Mouse (Mus musculus) intestine, postnatal 0 days (tissue): Measurements from ENCODE around the gene Ctrb1. TPM values are rescaled to one million over a fixed set of nuclear protein-coding genes. Genes with fewer than 3 reads are reported as not detected.

Experiments used
- ATAC-seq: fragments of 200-750 bp; cut with Nextera tagmentation; 2 replicates; pipeline ENCODE4 v1.8.0; 2017; ENCODE audit warnings: mild to moderate bottlenecking, moderate TSS enrichment, moderate library complexity
- H3K27ac ChIP-seq: fragments of 300-500 bp; sonication (generic); 2 replicates; pipeline ENCODE4 v1.5.1; 2014; ENCODE audit warnings: mild to moderate bottlenecking, low read depth, low read length, moderate library complexity
- H3K27me3 ChIP-seq: fragments of 300-500 bp; sonication (generic); replicated peaks from 2 replicates; pipeline ENCODE4 v1.6.1; 2014; ENCODE audit warnings: low read length, mixed read lengths; ENCODE audit not compliant: control insufficient read depth, insufficient read depth
- H3K36me3 ChIP-seq: fragments of 300-500 bp; sonication (generic); 2 replicates; pipeline ENCODE4 v1.6.1; 2014; ENCODE audit warnings: mild to moderate bottlenecking, moderate library complexity; ENCODE audit not compliant: control insufficient read depth, insufficient read depth
- H3K4me1 ChIP-seq: fragments of 300-500 bp; sonication (generic); replicated peaks from 2 replicates; pipeline ENCODE4 v1.6.1; 2014; ENCODE audit warnings: antibody characterized with exemption, low read length, mixed read lengths; ENCODE audit not compliant: control insufficient read depth, insufficient read depth
- H3K4me2 ChIP-seq: fragments of 300-500 bp; sonication (generic); replicated peaks from 2 replicates; pipeline ENCODE4 v1.6.1; 2014; ENCODE audit warnings: low read depth, mild to moderate bottlenecking, moderate library complexity
- H3K4me3 ChIP-seq: fragments of 300-500 bp; sonication (generic); 2 replicates; pipeline ENCODE4 v1.5.1; 2014; ENCODE audit warnings: low read depth, low read length
- H3K9ac ChIP-seq: fragments of 300-500 bp; sonication (generic); 2 replicates; pipeline ENCODE4 v1.6.1; 2014; ENCODE audit warnings: mild to moderate bottlenecking, low read depth, low read length
- H3K9me3 ChIP-seq: fragments of 300-500 bp; sonication (generic); 2 replicates; pipeline ENCODE4 v1.6.1; 2016; ENCODE audit warnings: mixed run types; ENCODE audit not compliant: control insufficient read depth
- CTCF ChIP-seq: sonication (generic); IDR thresholded peaks from 2 replicates; pipeline ENCODE4 v1.5.1; 2016; ENCODE audit warnings: low read depth, mild to moderate bottlenecking, control low read depth, antibody characterized with exemption, moderate library complexity
- WGBS: fragments of 180-500 bp; shearing (Covaris S2); extraction: QIAGEN DNeasy Blood & Tissue Kit; methylation state at CpG from one replicate; pipeline ENCODE4 v1.1.7; 2014; 5-methylcytosine and 5-hydroxymethylcytosine counted together
- polyA plus RNA-seq: library from polyadenylated mRNA; unstranded; fragments of >200 nt; fragmentation: Nextera tagmentation; extraction: Ambion mirVana; gene quantifications from 2 replicates; pipeline ENCODE4 v1.2.1, GENCODE M21; 2015

Gene Ctrb1
- polyA plus RNA-seq, 1 experiment from 2014 or later: 75.8 TPM

DNA sequence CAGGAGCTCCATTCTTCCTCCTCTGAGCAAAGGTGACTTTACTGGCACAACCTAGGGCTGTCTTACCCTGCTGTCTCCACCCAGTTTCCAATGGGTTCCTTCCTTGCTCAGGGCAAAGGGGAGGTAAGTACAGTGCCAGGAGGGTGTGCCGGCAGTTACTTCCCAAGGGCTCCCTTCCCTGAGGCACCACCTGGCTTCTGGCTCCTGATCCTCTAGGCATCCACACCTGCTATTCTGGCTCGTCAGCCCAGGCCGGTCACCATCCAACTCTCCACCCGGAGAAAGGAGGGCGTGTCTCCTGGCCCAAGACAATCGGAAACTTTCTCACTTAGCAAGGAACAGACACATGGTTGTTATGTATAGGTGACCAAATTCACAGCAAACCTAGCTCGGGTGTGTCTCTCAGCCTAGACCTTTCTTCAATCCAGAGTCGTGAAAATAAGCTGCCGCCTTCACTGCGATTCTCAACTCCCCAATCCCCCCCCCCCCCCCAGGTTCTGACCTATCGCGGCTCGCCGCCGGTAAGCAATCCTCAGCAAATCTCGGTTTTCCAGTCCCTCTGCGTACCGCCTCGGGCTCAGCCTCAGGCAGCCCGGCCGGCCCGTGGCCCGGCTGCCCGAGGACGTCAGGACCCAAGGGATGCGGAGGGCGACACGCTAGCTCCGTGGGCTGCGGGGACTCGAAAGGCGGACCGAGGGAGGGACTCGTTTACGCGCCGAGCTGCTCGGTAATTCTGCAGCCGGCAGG is 40.6 kb upstream of the Ctrb1 start:
- peak overlapping the region; percentile 73 for H3K4me3 ChIP-seq
- under 1% methylated on average over 39 of the region's 39 CpGs for WGBS
- H3K4me2 ChIP-seq: peak overlapping the region; percentile 87
- H3K27me3 ChIP-seq: no peaks in the 10 kb centered on the region
- peak; percentile 77 for ATAC-seq
- H3K36me3 ChIP-seq: no peaks in the 10 kb centered on the region
- TF ChIP-seq CTCF: no peak
- H3K27ac ChIP-seq: peak overlapping the region; percentile 96
- peaks cover 59% of the 10 kb centered on the region for H3K4me1 ChIP-seq
- H3K9me3 ChIP-seq: no peaks in the 10 kb centered on the region
- H3K9ac ChIP-seq: peak overlapping the region; percentile 88

GRCm38 (mm10) chr8:111729233-111730170 is 38.7 kb upstream of the Ctrb1 start:
- peak overlapping the region; percentile 87 for H3K4me2 ChIP-seq
- H3K36me3 ChIP-seq: no peaks in the 10 kb centered on the region; the same call in 1 of the 2 replicates
- peak overlapping the region; percentile 2; the same call in 1 of the 2 replicates for H3K9ac ChIP-seq
- WGBS: 35% methylated on average over 7 of the region's 7 CpGs
- peaks cover 47% of the 10 kb centered on the region for H3K4me1 ChIP-seq
- 0 out of 2 replicates have a peak overlapping the region, but pooled peaks have one; percentile 73 for H3K4me3 ChIP-seq
- H3K27me3 ChIP-seq: no peaks in the 10 kb centered on the region
- TF ChIP-seq CTCF: no peak
- H3K9me3 ChIP-seq: no peaks in the 10 kb centered on the region
- no peak for ATAC-seq
- peak overlapping the region; percentile 50 for H3K27ac ChIP-seq

GRCm38 (mm10) chr8:111728481-111728880 is 37.7 kb upstream of the Ctrb1 start:
- no peak for TF ChIP-seq CTCF
- 0 out of 2 replicates have a peak overlapping the region, but pooled peaks have one; percentile 87 for H3K4me2 ChIP-seq
- no peak overlapping the region for H3K4me3 ChIP-seq
- WGBS: 85% methylated on average over 5 of the region's 5 CpGs
- H3K36me3 ChIP-seq: no peaks in the 10 kb centered on the region; the same call in 1 of the 2 replicates
- peaks cover 37% of the 10 kb centered on the region for H3K4me1 ChIP-seq
- ATAC-seq: no peak
- H3K27ac ChIP-seq: no peak overlapping the region
- no peak overlapping the region for H3K9ac ChIP-seq
- no peaks in the 10 kb centered on the region for H3K9me3 ChIP-seq
- H3K27me3 ChIP-seq: no peaks in the 10 kb centered on the region

DNA sequence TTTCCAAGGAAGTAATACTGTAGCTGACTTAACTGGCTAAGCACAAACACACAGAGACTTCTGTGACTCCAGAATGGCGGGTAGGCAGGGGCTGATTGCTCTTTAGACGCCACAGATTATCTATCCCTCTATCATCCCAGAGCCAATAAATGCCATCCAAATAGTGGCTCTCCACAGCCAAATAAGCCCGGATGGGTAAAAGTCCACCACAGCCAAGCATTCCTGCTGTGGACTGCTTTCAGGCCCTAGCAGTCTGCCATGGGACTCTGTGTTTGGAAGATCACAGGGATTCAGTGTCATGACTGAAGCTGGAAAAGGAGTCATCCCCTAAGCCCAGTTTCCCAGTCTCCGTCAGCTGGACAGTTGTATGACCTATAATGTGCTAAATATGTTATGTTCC is 36.7 kb upstream of the Ctrb1 start:
- no peak for TF ChIP-seq CTCF
- no peaks in the 10 kb centered on the region; the same call in 1 of the 2 replicates for H3K36me3 ChIP-seq
- 53% methylated on average over 4 of the region's 4 CpGs for WGBS
- no peak for ATAC-seq
- H3K4me3 ChIP-seq: no peak overlapping the region
- peaks cover 32% of the 10 kb centered on the region for H3K4me1 ChIP-seq
- H3K9ac ChIP-seq: no peak overlapping the region
- no peak overlapping the region; the same call in 1 of the 2 replicates for H3K27ac ChIP-seq
- no peaks in the 10 kb centered on the region for H3K27me3 ChIP-seq
- H3K9me3 ChIP-seq: no peaks in the 10 kb centered on the region
- no peak overlapping the region; the same call in 1 of the 2 replicates for H3K4me2 ChIP-seq

- Histone ChIP-seq H3K27me3 (no peaks in the 10 kb centered on the region), H3K27ac (peak overlapping the region; percentile 77), H3K9ac (0 out of 2 replicates have a peak overlapping the region, but pooled peaks have one; percentile 1), H3K9me3 (no peaks in the 10 kb centered on the region), H3K36me3 (peaks cover 2% of the 10 kb centered on the region; the same call in 1 of the 2 replicates), H3K4me2 (peak overlapping the region; percentile 21), H3K4me3 (no peak overlapping the region), H3K4me1 (peaks cover 32% of the 10 kb centered on the region)
- WGBS: 30% methylated on average over 7 of the region's 7 CpGs
- ATAC-seq: peak; percentile 67
- no peak for TF ChIP-seq CTCF
Observed at GRCm38 (mm10) chr8:111726102-111726900, 35.5 kb upstream of the Ctrb1 start.
